16 mouse cellular contexts compared by ENCODE assay signal in the genomic region with DNA sequence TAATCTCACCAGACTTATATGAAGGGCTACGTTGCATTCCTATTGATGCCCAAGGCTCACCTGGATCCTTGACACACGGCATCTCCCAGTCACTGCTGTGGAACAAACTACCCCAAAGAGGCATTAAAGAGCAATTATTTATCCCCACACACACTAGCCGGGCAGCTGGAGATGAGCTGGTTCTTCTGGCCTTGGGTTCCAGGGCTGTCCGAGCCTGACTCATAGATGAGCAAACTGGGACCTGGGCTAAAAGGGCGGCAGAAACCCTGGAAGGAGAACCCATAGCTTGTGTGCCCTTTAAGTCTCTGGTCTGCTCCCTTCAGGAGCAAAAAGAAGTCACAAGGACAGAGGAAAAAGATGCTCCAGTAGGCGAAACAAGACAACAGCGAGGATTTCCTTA. TPM values are rescaled to one million over a fixed set of nuclear protein-coding genes. Genes with fewer than 3 reads are reported as not detected.
"Had no signal": no experiment of that assay in that cellular context is flagged by ENCODE, and none has a peak within 500 bp of the region (broad histone marks: within the 10 kb centered on the region; RNA-seq: fewer than 3 reads in every experiment).

No protein-coding gene starts in this region.

- H3K27ac ChIP-seq: lung, embryonic 15.5 days; macrophage; midbrain, embryonic 13.5 days; midbrain, embryonic 15.5 days; neural tube, embryonic 12.5 days had no signal

- H3K36me3 ChIP-seq: lung, embryonic 15.5 days; midbrain, embryonic 13.5 days; midbrain, embryonic 15.5 days; neural tube, embryonic 12.5 days had no signal

- DNase-seq: liver, postnatal 0 days; lung, adult 2 months; lung, postnatal 14 days; lung, postnatal 36 days; right cerebral cortex, postnatal 14 days; spleen, adult 18-20 months; thymus, adult 18-20 months; thymus, postnatal 14 days; thymus, postnatal 36 days had no signal

- H3K4me3 ChIP-seq: lung, embryonic 15.5 days; megakaryocyte, embryonic 14.5 days; midbrain, embryonic 13.5 days; midbrain, embryonic 15.5 days; neural tube, embryonic 12.5 days had no signal

- H3K4me1 ChIP-seq: neural tube, embryonic 12.5 days had no signal

RNA-seq across cellular contexts. Expression of gene Spsb1, which starts 5.5 kb away (rescaled TPM):
- total RNA-seq: monocyte, adult 5-6 weeks had no signal
